Mouse (Mus musculus) heart, postnatal 0 days (tissue): Measurements from ENCODE around the gene Fam120a.

Source experiments
- CTCF ChIP-seq: IDR thresholded peaks from 2 replicates; pipeline ENCODE4 v1.5.1; 2016; ENCODE audit warnings: antibody characterized with exemption, control low read depth, low read depth
- EP300 ChIP-seq: IDR thresholded peaks from 2 replicates; pipeline ENCODE4 v1.6.1; 2016; ENCODE audit warnings: antibody characterized with exemption, low read depth

GRCm38 (mm10) chr13:48878534-48878933 lies 89.3 kb downstream of the Fam120a start:
- no peak for TF ChIP-seq CTCF
- 0 out of 2 replicates have a peak, but pooled peaks have one; percentile 72 for TF ChIP-seq EP300
